Mouse (Mus musculus): ENCODE data around the gene Fignl1. TPM values are rescaled to one million over a fixed set of nuclear protein-coding genes. Genes with fewer than 3 reads are reported as not detected.

Fignl1 gene
- total and polyA plus RNA-seq, 3 experiments = 82.8 to 189 (median 98.5) TPM

DNA sequence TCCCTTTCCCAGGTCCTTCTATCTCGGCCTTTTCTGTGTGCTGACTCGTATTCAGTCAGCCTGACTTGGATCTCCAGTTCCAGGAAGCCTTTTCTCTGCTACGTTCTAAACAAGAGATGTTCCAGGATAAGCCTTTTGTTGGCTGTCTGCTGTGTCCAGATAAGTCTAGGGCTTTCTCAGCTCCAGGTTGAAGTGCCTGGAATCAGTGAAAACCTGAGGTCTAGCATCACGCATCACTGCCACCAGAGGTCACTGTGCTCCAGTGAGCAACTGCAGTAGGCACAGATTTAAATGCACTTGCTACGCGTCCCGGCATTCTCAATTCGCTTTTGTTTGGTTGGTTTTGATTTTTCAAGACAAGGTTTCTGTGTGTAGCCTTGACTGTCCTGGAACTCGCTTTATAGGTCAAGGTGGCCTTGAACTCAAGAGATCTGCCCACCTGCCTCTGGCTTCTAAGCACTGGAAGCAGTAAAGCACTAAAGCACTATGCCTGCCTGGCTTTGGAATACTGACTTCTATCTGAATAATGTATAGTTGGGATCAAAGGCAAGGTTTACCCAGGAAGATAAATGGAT lies 3.2 kb upstream of the Fignl1 start:
- TF ChIP-seq ETS1 (conservative IDR thresholded peaks at IDR 0.05; ENCODE audit: low read depth, low read length) (no peak), POLR2A (IDR thresholded peaks at IDR 0.05; ENCODE audit: low read depth, low read length) (no peak), KAT2A (IDR thresholded peaks at IDR 0.05; ENCODE audit: insufficient replicate concordance, low read length) (no peak), MYC (IDR thresholded peaks at IDR 0.05; ENCODE audit: low read depth, low read length) (peak; percentile 63; the same call in 1 of the 2 replicates), TCF12 (IDR thresholded peaks at IDR 0.05; ENCODE audit: low read depth, low read length) (no peak), USF1 (IDR thresholded peaks at IDR 0.05; ENCODE audit: low read depth, low read length) (no peak), EP300 (IDR thresholded peaks at IDR 0.05; ENCODE audit: low read length) (no peak), SMC3 (IDR thresholded peaks at IDR 0.05; ENCODE audit: low read depth, low read length) (peak; percentile 99), HCFC1 (IDR thresholded peaks at IDR 0.05; ENCODE audit: low read depth, low read length) (no peak), POLR2AphosphoS2 (IDR thresholded peaks at IDR 0.05; ENCODE audit: low read depth, low read length) (no peak), ZNF384 (IDR thresholded peaks at IDR 0.05; ENCODE audit: low read depth, low read length) (no peak), RAD21 (IDR thresholded peaks at IDR 0.05; ENCODE audit: low read depth, low read length) (peak; percentile 95), RCOR1 (conservative IDR thresholded peaks at IDR 0.05; ENCODE audit: low read depth, low read length) (no peak), E2F4 (IDR thresholded peaks at IDR 0.05; ENCODE audit: insufficient replicate concordance, low read depth, low read length) (no peak), CHD1 (IDR thresholded peaks at IDR 0.05; ENCODE audit: low read depth, low read length) (no peak), MEF2A (IDR thresholded peaks at IDR 0.05; ENCODE audit: borderline replicate concordance, low read depth, low read length) (no peak; the same call in 1 of the 2 replicates), SIN3A (IDR thresholded peaks at IDR 0.05; ENCODE audit: low read length) (no peak), ZKSCAN1 (IDR thresholded peaks at IDR 0.05; ENCODE audit: borderline replicate concordance, low read depth, low read length) (no peak), CHD2 (IDR thresholded peaks at IDR 0.05; ENCODE audit: low read length) (no peak), MXI1 (IDR thresholded peaks at IDR 0.05; ENCODE audit: low read depth, low read length) (no peak), UBTF (IDR thresholded peaks at IDR 0.05; ENCODE audit: low read depth, low read length) (no peak), GABPA (IDR thresholded peaks at IDR 0.05; ENCODE audit: insufficient replicate concordance, low read depth, low read length) (no peak), MAX (IDR thresholded peaks at IDR 0.05; ENCODE audit: low read length) (no peak), NRF1 (IDR thresholded peaks at IDR 0.05; ENCODE audit: low read depth, low read length) (no peak; the same call in 1 of the 2 replicates), TBP (conservative IDR thresholded peaks at IDR 0.05; ENCODE audit: low read depth, low read length) (no peak), JUND (conservative IDR thresholded peaks at IDR 0.05; ENCODE audit: low read depth, low read length) (no peak; the same call in 1 of the 2 replicates), JUN (IDR thresholded peaks at IDR 0.05; ENCODE audit: insufficient read depth, low read depth, low read length) (no peak), ZMIZ1 (IDR thresholded peaks at IDR 0.05; ENCODE audit: low read depth, low read length) (no peak), ZC3H11A (IDR thresholded peaks at IDR 0.05; ENCODE audit: low read depth, low read length) (peak; percentile 95), ELF1 (IDR thresholded peaks at IDR 0.05; ENCODE audit: low read depth, low read length) (no peak), BHLHE40 (IDR thresholded peaks at IDR 0.05; ENCODE audit: low read depth, low read length) (no peak), NELFE (IDR thresholded peaks at IDR 0.05; ENCODE audit: low read depth, low read length) (peak; percentile 37; the same call in 1 of the 2 replicates), MAFK (IDR thresholded peaks at IDR 0.05; ENCODE audit: insufficient replicate concordance, low read length) (no peak), USF2 (conservative IDR thresholded peaks at IDR 0.05; ENCODE audit: low read depth, low read length) (no peak), IRF4 (IDR thresholded peaks at IDR 0.05; ENCODE audit: low read depth, low read length) (peak; percentile 19; the same call in 1 of the 2 replicates), MAZ (IDR thresholded peaks at IDR 0.05; ENCODE audit: low read depth, low read length) (no peak), CTCF (conservative IDR thresholded peaks at IDR 0.05 in 1 of 2, IDR thresholded peaks at IDR 0.05 in 1 of 2; ENCODE audit: low read depth in 2 of 2, low read length in 2 of 2) (peak; percentile 91 to 99), PAX5 (IDR thresholded peaks at IDR 0.05; ENCODE audit: low read length) (no peak)
- Histone ChIP-seq H3K27me3 (replicated peaks) (no peaks in the 10 kb centered on the region), H3K9ac (ENCODE audit: insufficient read depth, low read depth) (peak overlapping the region; percentile 72), H3K79me2 (replicated peaks; ENCODE audit: control insufficient read depth, extremely low read depth, insufficient read depth, poor library complexity, severe bottlenecking) (peaks cover 10% of the 10 kb centered on the region), H3K27ac (ENCODE audit: insufficient read depth, low read depth) (no peak overlapping the region), H3K4me3 (replicated peaks in 1 of 3; ENCODE audit: low read depth in 2 of 3, low read length in 2 of 3, poor library complexity in 1 of 3) (peak overlapping the region; percentile 30 to 52 (median 31)), H3K4me1 (ENCODE audit: control insufficient read depth in 1 of 2, insufficient read depth in 2 of 2) (peaks cover 2 to 28% of the 10 kb centered on the region in 2 experiments; a peak in 2 of 4 replicates), H3K4me2 (ENCODE audit: insufficient read depth, low read depth, poor library complexity, severe bottlenecking) (peak overlapping the region; percentile 90), H3K9me3 (replicated peaks; ENCODE audit: low read length) (no peaks in the 10 kb centered on the region), H3K36me3 (replicated peaks in 1 of 2; ENCODE audit: control insufficient read depth in 1 of 2, insufficient read depth in 1 of 2, low read length in 1 of 2) (no peaks in the 10 kb centered on the region)
- DNase-seq (ENCODE audit: extremely low read depth) = peak; percentile 93
- dilution Hi-C loops (cut with MboI; ENCODE audit: extremely low pct_ligation_motif_present, extremely low pct_unique_long_range_greater_than_20kb, low sequenced_read_pairs) (loop anchor here (25.0 kb wide), 1 partner anchor 150 kb away; no protein-coding TSS in a partner anchor), in situ Hi-C loops (cut with MboI; ENCODE audit: low pct_ligation_motif_present, low pct_unique_long_range_greater_than_20kb, low sequenced_read_pairs) (loop anchor here (5.0 to 25.0 kb wide), 4 partner anchors 160 to 725 kb away; no protein-coding TSS in a partner anchor)
